Mouse (Mus musculus): ENCODE measurements at regions not wholly inside any gene's neighbourhood (a gene's known extent, or its start where the extent isn't known, plus 50 kb on each side); places are given as distances from the start of the nearest gene placed in this dataset.

- no peak for ATAC-seq (replicated peaks in 1 of 2; ENCODE audit: insufficient read depth in 1 of 2, low FRiP score in 2 of 2, low TSS enrichment in 1 of 2, low read depth in 1 of 2, poor library complexity in 2 of 2, severe bottlenecking in 2 of 2)
Measured at GRCm38 (mm10) chr1:128767415-128767814, 175.3 kb upstream of the Cxcr4 start.

- peak; percentile 55 to 69 for ATAC-seq (replicated peaks in 1 of 2; ENCODE audit: insufficient read depth in 1 of 2, low FRiP score in 2 of 2, low TSS enrichment in 1 of 2, low read depth in 1 of 2, poor library complexity in 2 of 2, severe bottlenecking in 2 of 2)
Measured at GRCm38 (mm10) chr1:128766894-128767268, 174.8 kb upstream of the Cxcr4 start.

GRCm38 (mm10) chr1:128766193-128766893, 174.2 kb upstream of the Cxcr4 start:
- ATAC-seq (replicated peaks in 1 of 2; ENCODE audit: insufficient read depth in 1 of 2, low FRiP score in 2 of 2, low TSS enrichment in 1 of 2, low read depth in 1 of 2, poor library complexity in 2 of 2, severe bottlenecking in 2 of 2) = 0 out of 4 replicates have a peak, but pooled peaks of 1 of the 2 experiments have one; percentile 30

- ATAC-seq (replicated peaks in 1 of 2; ENCODE audit: insufficient read depth in 1 of 2, low FRiP score in 2 of 2, low TSS enrichment in 1 of 2, low read depth in 1 of 2, poor library complexity in 2 of 2, severe bottlenecking in 2 of 2) = no peak
Measured at GRCm38 (mm10) chr1:128765626-128766025, 173.5 kb upstream of the Cxcr4 start.

GRCm38 (mm10) chr1:128765142-128765541, 173.0 kb upstream of the Cxcr4 start:
- no peak for ATAC-seq (replicated peaks in 1 of 2; ENCODE audit: insufficient read depth in 1 of 2, low FRiP score in 2 of 2, low TSS enrichment in 1 of 2, low read depth in 1 of 2, poor library complexity in 2 of 2, severe bottlenecking in 2 of 2)

- ATAC-seq (replicated peaks in 1 of 2; ENCODE audit: insufficient read depth in 1 of 2, low FRiP score in 2 of 2, low TSS enrichment in 1 of 2, low read depth in 1 of 2, poor library complexity in 2 of 2, severe bottlenecking in 2 of 2) = no peak
Measured at GRCm38 (mm10) chr1:128762854-128763253, 170.8 kb upstream of the Cxcr4 start.

GRCm38 (mm10) chr1:128762076-128762475, 170.0 kb upstream of the Cxcr4 start:
- no peak for ATAC-seq (replicated peaks in 1 of 2; ENCODE audit: insufficient read depth in 1 of 2, low FRiP score in 2 of 2, low TSS enrichment in 1 of 2, low read depth in 1 of 2, poor library complexity in 2 of 2, severe bottlenecking in 2 of 2)

- no peak for ATAC-seq (replicated peaks in 1 of 2; ENCODE audit: insufficient read depth in 1 of 2, low FRiP score in 2 of 2, low TSS enrichment in 1 of 2, low read depth in 1 of 2, poor library complexity in 2 of 2, severe bottlenecking in 2 of 2)
Measured at GRCm38 (mm10) chr1:128758802-128759481, 166.8 kb upstream of the Cxcr4 start.

- ATAC-seq (replicated peaks in 1 of 2; ENCODE audit: insufficient read depth in 1 of 2, low FRiP score in 2 of 2, low TSS enrichment in 1 of 2, low read depth in 1 of 2, poor library complexity in 2 of 2, severe bottlenecking in 2 of 2) = no peak
Measured at GRCm38 (mm10) chr1:128758294-128758801, 166.3 kb upstream of the Cxcr4 start.

GRCm38 (mm10) chr1:128753427-128754012, 161.4 kb upstream of the Cxcr4 start:
- no peak for ATAC-seq (replicated peaks in 1 of 2; ENCODE audit: insufficient read depth in 1 of 2, low FRiP score in 2 of 2, low TSS enrichment in 1 of 2, low read depth in 1 of 2, poor library complexity in 2 of 2, severe bottlenecking in 2 of 2)

GRCm38 (mm10) chr1:128749437-128749994, 157.4 kb upstream of the Cxcr4 start:
- ATAC-seq (replicated peaks in 1 of 2; ENCODE audit: insufficient read depth in 1 of 2, low FRiP score in 2 of 2, low TSS enrichment in 1 of 2, low read depth in 1 of 2, poor library complexity in 2 of 2, severe bottlenecking in 2 of 2) = no peak

- ATAC-seq (replicated peaks in 1 of 2; ENCODE audit: insufficient read depth in 1 of 2, low FRiP score in 2 of 2, low TSS enrichment in 1 of 2, low read depth in 1 of 2, poor library complexity in 2 of 2, severe bottlenecking in 2 of 2) = no peak
Measured at GRCm38 (mm10) chr1:128747196-128747790, 155.2 kb upstream of the Cxcr4 start.

GRCm38 (mm10) chr1:128746461-128747009, 154.4 kb upstream of the Cxcr4 start:
- ATAC-seq (replicated peaks in 1 of 2; ENCODE audit: insufficient read depth in 1 of 2, low FRiP score in 2 of 2, low TSS enrichment in 1 of 2, low read depth in 1 of 2, poor library complexity in 2 of 2, severe bottlenecking in 2 of 2) = peak; percentile 73 to 91; a peak in 3 of 4 replicates

GRCm38 (mm10) chr1:128740616-128741015, 148.5 kb upstream of the Cxcr4 start:
- no peak for ATAC-seq (replicated peaks in 1 of 2; ENCODE audit: insufficient read depth in 1 of 2, low FRiP score in 2 of 2, low TSS enrichment in 1 of 2, low read depth in 1 of 2, poor library complexity in 2 of 2, severe bottlenecking in 2 of 2)

GRCm38 (mm10) chr1:128738152-128738551, 146.1 kb upstream of the Cxcr4 start:
- peak in 1 of 2 experiments; percentile 45; a peak in 3 of 4 replicates for ATAC-seq (replicated peaks in 1 of 2; ENCODE audit: insufficient read depth in 1 of 2, low FRiP score in 2 of 2, low TSS enrichment in 1 of 2, low read depth in 1 of 2, poor library complexity in 2 of 2, severe bottlenecking in 2 of 2)

- ATAC-seq (replicated peaks in 1 of 2; ENCODE audit: insufficient read depth in 1 of 2, low FRiP score in 2 of 2, low TSS enrichment in 1 of 2, low read depth in 1 of 2, poor library complexity in 2 of 2, severe bottlenecking in 2 of 2) = no peak
Measured at GRCm38 (mm10) chr1:128734857-128735256, 142.8 kb upstream of the Cxcr4 start.

- no peak for ATAC-seq (replicated peaks in 1 of 2; ENCODE audit: insufficient read depth in 1 of 2, low FRiP score in 2 of 2, low TSS enrichment in 1 of 2, low read depth in 1 of 2, poor library complexity in 2 of 2, severe bottlenecking in 2 of 2)
Measured at GRCm38 (mm10) chr1:128731445-128731844, 139.4 kb upstream of the Cxcr4 start.
